Mouse (Mus musculus) embryonic fibroblast, embryonic 13.5 days (primary cell): Measurements from ENCODE around the gene Gsk3a. TPM values are rescaled to one million over a fixed set of nuclear protein-coding genes. Genes with fewer than 3 reads are reported as not detected.

ENCODE experiments used
- H3K27ac ChIP-seq: 2 replicates; pipeline ENCODE4 v1.5.1; 2012; ENCODE audit warnings: low read length, control low read depth, inconsistent platforms; ENCODE audit not compliant: insufficient read depth
- H3K4me1 ChIP-seq: 2 replicates; pipeline ENCODE4 v1.6.1; 2011; ENCODE audit warnings: low read length; ENCODE audit not compliant: control insufficient read depth, insufficient read depth
- H3K4me3 ChIP-seq: 2 replicates; pipeline ENCODE4 v1.5.1; 2011; ENCODE audit warnings: mild to moderate bottlenecking, control low read depth, low read length; ENCODE audit not compliant: insufficient read depth
- CTCF ChIP-seq: IDR thresholded peaks from 2 replicates; pipeline ENCODE4 v1.5.1; 2011; ENCODE audit warnings: mild to moderate bottlenecking, control low read depth, low read length, moderate library complexity, borderline replicate concordance; ENCODE audit not compliant: insufficient read depth
- POLR2A ChIP-seq: IDR thresholded peaks from 2 replicates; pipeline ENCODE4 v1.6.1; 2011; ENCODE audit warnings: low read depth, mild to moderate bottlenecking, control low read depth, low read length, moderate library complexity
- polyA plus RNA-seq: library from polyadenylated mRNA; stranded (reverse); fragments of >200 nt; gene quantifications from 2 replicates; pipeline ENCODE4 v1.2.4, GENCODE M21; 2011; ENCODE audit warnings: low read depth; ENCODE audit not compliant: missing spikeins, insufficient read length

The Gsk3a gene
- polyA plus RNA-seq, 1 experiment, result 70.6 TPM

DNA sequence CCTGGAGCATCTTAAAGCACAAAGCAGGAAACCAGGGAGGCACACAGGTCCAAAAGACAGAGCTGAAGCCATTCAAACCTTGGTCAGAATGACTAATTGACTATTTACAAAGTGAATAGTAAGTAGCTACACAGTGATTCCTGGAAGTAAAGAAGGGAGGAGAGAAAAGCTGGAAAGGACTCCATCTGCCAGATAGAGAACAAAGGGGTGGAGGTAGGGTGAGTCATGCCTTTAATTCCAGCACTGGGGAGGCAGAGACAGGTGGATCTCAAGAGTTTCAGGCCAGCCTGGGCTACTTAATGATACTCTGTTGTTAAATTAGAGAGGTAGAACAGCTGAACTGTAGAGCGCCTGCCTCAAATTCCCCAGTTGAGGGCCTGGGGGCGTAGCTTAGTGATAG, 23.5 kb downstream of the Gsk3a start:
- Histone ChIP-seq H3K4me1 (no peaks in the 10 kb centered on the region), H3K27ac (no peak overlapping the region), H3K4me3 (no peak overlapping the region)
- TF ChIP-seq CTCF (no peak), POLR2A (no peak)

DNA sequence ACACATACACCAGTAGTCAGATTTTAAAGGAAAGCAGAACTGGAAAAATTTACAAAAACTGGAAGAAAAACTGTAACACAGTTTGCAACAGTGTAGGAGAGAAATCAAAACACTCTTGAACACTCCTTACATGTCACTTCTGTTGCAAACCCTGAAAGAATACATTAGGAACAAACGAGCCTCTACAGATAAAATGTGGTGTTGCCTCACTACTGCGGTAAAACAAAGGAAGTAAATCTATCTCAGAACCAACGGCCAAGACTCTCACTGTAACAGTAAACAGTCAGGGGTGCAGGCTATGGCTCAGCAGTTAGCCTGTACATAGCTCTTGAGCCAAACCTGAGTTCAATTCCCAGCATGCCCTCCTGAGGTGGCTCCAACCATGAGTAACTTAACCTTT, 24.6 kb downstream of the Gsk3a start:
- no peaks in the 10 kb centered on the region for H3K4me1 ChIP-seq
- no peak for TF ChIP-seq CTCF
- TF ChIP-seq POLR2A, result no peak
- H3K27ac ChIP-seq, result no peak overlapping the region
- no peak overlapping the region for H3K4me3 ChIP-seq

DNA sequence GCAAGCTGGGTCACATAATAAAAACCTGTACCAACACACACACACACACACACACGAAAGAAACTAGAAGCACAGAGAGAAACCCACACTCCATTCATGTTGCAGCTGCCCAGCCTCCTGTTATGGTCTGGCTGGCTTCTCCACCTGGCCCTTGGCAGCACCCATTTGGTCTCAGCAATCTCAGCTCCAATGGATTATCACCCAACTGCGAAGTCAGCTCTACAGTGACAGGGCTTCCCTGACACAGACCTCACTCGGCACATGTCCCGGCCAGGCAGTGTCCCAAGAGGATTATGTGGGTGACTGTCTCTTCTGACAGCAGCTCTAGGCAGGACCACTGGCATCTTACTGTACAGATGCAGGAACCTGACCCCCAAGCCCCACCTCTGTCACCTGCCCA, 27.2 kb downstream of the Gsk3a start:
- H3K4me3 ChIP-seq, result no peak overlapping the region
- H3K4me1 ChIP-seq, result no peaks in the 10 kb centered on the region
- TF ChIP-seq POLR2A, result no peak
- no peak for TF ChIP-seq CTCF
- H3K27ac ChIP-seq, result no peak overlapping the region

DNA sequence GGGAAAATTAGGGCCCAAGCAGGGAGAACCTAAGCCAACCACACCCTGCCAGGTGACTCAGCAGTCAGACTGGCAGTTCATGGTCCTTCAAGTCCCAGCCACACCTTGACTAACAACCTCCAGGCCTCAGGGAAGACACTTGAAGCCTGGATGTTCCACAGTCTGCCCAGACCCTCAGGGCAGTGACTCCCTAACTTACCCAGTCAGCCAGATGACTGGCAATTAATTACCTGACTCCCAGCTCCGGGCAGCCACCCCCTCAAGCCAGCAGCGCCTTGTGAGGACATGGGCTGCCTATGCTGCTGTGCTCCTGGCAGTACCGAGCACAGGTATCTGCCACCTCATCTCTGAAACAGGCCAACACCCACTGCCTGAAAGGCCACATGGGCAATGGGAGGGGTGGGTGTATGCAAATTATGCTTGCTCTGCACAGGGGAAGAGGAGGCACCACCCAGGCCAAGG, 28.5 kb downstream of the Gsk3a start:
- TF ChIP-seq POLR2A (no peak), CTCF (no peak)
- H3K27ac ChIP-seq, result no peak overlapping the region
- H3K4me1 ChIP-seq, result no peaks in the 10 kb centered on the region
- no peak overlapping the region for H3K4me3 ChIP-seq

DNA sequence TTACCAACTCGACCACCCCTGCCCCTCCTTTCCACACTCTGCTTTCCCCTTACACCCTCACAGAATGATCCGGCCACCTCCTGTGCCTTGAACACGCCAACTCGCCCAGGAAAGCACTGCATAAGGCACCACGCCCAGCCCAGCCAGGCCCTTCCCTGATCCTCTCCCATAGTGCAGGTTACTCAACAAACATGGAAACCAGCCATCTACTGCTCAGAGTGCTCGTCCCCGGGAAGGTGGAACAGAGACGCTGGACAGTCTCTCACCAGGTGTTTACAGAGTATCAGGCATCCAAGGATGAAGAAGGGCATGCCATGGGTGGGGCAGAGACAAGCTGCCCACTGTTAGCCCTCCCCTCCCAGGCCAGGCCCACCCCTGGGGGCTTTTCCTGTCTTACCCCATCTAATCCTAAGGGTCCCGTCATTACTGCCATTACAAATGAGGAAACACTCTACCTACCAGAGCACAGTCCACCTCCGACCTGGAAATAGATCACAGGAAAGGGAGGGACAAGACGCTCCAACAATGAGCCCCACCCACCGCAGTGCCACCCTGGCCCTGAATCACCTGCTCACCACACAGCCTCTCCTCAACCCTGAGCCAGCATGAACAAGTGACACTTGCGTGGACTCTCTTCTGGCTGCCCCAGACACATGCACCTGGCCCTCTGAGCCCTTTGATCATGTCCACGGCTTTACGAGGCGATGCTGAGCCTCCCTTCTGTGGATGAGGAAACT, 31.4 kb downstream of the Gsk3a start:
- Histone ChIP-seq H3K4me1 (no peaks in the 10 kb centered on the region), H3K4me3 (no peak overlapping the region), H3K27ac (no peak overlapping the region)
- TF ChIP-seq CTCF (no peak), POLR2A (no peak)

DNA sequence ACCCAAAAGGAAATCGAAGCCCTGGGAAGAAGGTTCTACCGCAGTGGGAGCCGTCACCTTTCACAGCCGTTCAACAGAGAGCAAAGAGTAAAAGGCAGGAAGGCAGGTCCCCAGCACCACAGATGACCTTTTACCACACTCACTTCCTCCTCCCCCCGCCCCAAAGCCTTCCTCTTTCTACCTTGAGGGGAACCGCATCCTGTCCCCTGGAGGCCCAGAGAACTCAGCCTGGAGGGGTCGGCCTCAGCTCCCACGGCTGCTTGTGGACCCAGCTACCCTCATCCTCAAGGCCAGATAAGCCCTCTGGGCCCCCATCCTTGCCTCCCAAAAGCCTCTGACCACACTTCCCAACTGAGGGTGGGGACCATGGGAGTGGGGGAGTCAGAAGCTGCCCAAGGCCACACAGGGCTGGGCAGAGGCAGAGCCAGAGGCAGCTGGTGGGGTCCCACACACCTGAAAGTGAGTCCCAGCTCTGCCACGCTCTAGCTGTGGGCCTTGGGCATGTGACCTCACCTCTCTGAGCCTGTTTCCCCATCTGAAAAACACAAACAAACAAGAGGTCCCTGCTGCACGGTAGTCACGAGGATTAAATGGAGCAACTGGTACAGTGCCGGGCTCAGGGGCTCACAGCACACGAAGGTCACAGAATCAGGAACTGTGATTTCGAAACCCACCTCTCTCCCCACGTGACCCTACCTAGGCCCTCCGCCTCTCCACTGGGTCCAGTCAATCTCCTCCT, 32.1 kb downstream of the Gsk3a start:
- no peak overlapping the region for H3K4me3 ChIP-seq
- no peaks in the 10 kb centered on the region for H3K4me1 ChIP-seq
- TF ChIP-seq CTCF (no peak), POLR2A (no peak)
- H3K27ac ChIP-seq, result no peak overlapping the region

DNA sequence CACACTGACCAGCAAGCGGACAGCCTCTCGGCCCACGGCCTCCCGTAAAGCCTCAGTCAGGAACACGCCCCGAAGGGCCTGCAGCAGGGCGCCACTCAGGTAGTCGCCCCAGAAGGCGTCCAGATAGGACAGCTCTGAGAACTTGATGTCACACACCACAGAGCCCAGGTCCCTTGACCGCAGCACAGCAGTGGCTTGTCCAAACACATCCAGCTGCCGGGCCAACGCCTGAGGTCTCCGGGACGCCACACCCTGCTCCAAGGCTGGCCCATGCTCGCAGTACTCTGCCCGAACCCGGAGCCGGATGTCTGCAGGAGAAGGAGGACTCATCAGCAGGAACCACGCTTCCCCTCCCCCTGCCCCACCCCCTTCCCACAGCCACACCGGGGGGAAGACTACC, 34.0 kb downstream of the Gsk3a start:
- Histone ChIP-seq H3K4me3 (no peak overlapping the region), H3K4me1 (no peaks in the 10 kb centered on the region), H3K27ac (no peak overlapping the region)
- TF ChIP-seq POLR2A (no peak), CTCF (no peak)

DNA sequence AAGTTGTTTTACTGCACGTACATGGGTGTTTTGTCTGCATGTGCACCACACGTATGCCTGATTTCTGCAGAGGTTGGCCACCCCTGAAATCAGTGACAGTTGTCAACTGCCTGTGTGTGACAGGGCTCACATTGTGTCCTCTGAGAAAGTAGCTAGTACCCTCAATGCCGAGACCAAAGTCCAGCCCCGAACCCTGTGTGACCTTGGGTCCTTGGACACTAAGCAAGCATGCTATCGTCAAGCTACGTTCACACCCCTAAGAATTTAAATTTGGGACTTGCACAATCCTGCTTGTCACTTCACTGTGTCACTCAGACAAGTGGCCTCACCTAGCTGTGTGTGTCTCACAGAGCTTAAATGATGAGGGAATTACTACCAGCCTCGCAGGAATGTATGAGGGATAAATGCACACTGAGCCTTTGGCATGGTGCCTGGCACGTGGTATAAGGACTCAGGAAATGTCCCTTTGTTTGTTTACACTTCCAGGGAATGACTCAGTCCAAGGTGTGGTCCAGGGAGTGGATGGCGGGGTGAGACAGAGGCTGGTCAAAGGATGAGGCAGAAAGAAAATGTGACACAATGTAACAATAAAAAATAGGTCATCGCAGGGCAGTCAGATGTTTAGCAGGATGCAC, 40.1 kb downstream of the Gsk3a start:
- TF ChIP-seq POLR2A (no peak), CTCF (no peak)
- Histone ChIP-seq H3K4me3 (no peak overlapping the region), H3K27ac (no peak overlapping the region), H3K4me1 (no peaks in the 10 kb centered on the region)

DNA sequence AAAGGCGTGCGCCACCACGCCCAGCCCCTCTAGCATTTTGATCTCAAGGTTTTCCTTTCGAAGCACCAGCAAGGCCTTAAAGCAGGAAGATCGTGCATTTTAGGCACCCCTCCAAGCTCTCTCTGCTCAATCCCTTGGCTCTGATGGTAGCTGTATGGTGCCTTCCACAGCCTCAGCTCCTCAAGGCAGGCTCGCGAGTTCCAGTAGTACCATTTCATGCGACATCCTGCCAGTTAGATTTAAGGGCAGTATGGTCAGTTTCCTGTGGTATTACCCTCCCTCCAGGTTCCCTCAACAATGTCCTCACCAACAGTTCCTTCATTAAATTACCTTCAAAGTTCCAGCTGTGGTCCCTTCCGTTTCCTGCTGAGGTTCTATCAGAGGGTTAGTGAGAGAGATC, 41.5 kb downstream of the Gsk3a start:
- no peak for TF ChIP-seq CTCF
- no peak for TF ChIP-seq POLR2A
- no peaks in the 10 kb centered on the region for H3K4me1 ChIP-seq
- H3K27ac ChIP-seq, result no peak overlapping the region
- no peak overlapping the region for H3K4me3 ChIP-seq

DNA sequence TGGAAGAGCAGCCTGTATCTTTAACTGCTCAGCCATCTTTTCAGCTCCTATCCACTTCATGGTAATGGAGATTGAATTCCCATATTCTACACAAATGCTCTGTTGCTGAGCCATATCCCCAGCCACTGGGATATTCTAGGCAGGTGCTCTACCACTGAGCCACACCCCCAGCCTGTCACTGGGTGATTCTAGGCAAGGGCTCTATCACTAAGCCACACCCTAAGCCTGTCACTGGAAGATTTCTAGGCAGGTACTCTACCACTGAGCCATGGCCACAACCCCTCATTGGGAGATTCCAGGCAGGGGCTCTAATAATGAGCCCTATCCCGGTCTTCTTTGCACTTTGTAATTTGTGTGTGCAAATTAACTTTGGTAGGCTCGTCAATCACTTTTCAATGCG, 42.5 kb downstream of the Gsk3a start:
- no peaks in the 10 kb centered on the region for H3K4me1 ChIP-seq
- no peak overlapping the region for H3K27ac ChIP-seq
- TF ChIP-seq POLR2A (no peak), CTCF (no peak)
- no peak overlapping the region for H3K4me3 ChIP-seq
